Mouse (Mus musculus) liver, embryonic 14.5 days (tissue): ENCODE measurements at regions not wholly inside any gene's neighbourhood (a gene's known extent, or its start where the extent isn't known, plus 50 kb on each side); places are given as distances from the start of the nearest gene placed in this dataset.

Experiments used
- CTCF ChIP-seq: IDR thresholded peaks from 2 replicates; pipeline ENCODE4 v1.5.1; 2016; ENCODE audit warnings: antibody characterized with exemption, low read depth, control low read depth
- EP300 ChIP-seq: IDR thresholded peaks from 2 replicates; pipeline ENCODE4 v1.6.1; 2016; ENCODE audit warnings: antibody characterized with exemption, low read depth

GRCm38 (mm10) chr11:86430287-86430686, 54.2 kb upstream of the Rnft1 start:
- TF ChIP-seq CTCF = no peak
- TF ChIP-seq EP300 = no peak
